Mouse (Mus musculus) C2C12 (cell line): Measurements from ENCODE around the gene Mum1. TPM values are rescaled to one million over a fixed set of nuclear protein-coding genes. Genes with fewer than 3 reads are reported as not detected.
"Not testable (repeated sequence)": the region's sequence is repeated elsewhere in the genome, so short reads cannot be mapped to it uniquely, and the experiment has no call there.

Experiments
- H3K27me3 ChIP-seq: one replicate; pipeline ENCODE4 v1.6.1; 2011; ENCODE audit not compliant: control insufficient read depth, insufficient read depth, insufficient read length
- H3K36me3 ChIP-seq: one replicate; pipeline ENCODE4 v1.6.1; 2011; ENCODE audit not compliant: control insufficient read depth, insufficient read depth
- H3K4me3 ChIP-seq: one replicate; pipeline ENCODE4 v1.5.1; 2011; ENCODE audit warnings: mild to moderate bottlenecking, control low read depth; ENCODE audit not compliant: poor library complexity, insufficient read depth, severe bottlenecking
- H3K79me2 ChIP-seq: one replicate; pipeline ENCODE4 v1.6.1; 2011; ENCODE audit not compliant: control insufficient read depth, insufficient read depth
- H3K79me3 ChIP-seq: one replicate; pipeline ENCODE4 v1.6.1; 2011; ENCODE audit warnings: low read depth, control low read depth
- H3ac ChIP-seq: one replicate; pipeline ENCODE3; 2011; ENCODE audit warnings: low read depth; ENCODE audit not compliant: control insufficient read depth, insufficient read length
- CEBPB ChIP-seq: IDR thresholded peaks from one replicate; pipeline ENCODE4 v1.6.1; 2011; ENCODE audit warnings: low read depth, mild to moderate bottlenecking, control low read depth, moderate library complexity
- CTCF ChIP-seq: IDR thresholded peaks from one replicate; pipeline ENCODE4 v1.5.1; 2011; ENCODE audit not compliant: control insufficient read depth, insufficient read depth, insufficient read length
- FOSL1 ChIP-seq: IDR thresholded peaks from one replicate; pipeline ENCODE4 v1.8.0; 2011; ENCODE audit warnings: mild to moderate bottlenecking, low read length; ENCODE audit not compliant: poor library complexity, insufficient read depth, severe bottlenecking
- MAX ChIP-seq: IDR thresholded peaks from one replicate; pipeline ENCODE4 v1.6.1; 2011; ENCODE audit warnings: mild to moderate bottlenecking, control low read depth
- MYOD1 ChIP-seq: IDR thresholded peaks from one replicate; pipeline ENCODE4 v1.6.1; 2011; ENCODE audit warnings: low read depth; ENCODE audit not compliant: control insufficient read depth, insufficient read length
- MYOG ChIP-seq: IDR thresholded peaks from one replicate; pipeline ENCODE4 v1.6.1; 2011; ENCODE audit not compliant: control insufficient read depth, insufficient read length; ENCODE audit errors: extremely low read depth
- USF1 ChIP-seq: IDR thresholded peaks from one replicate; pipeline ENCODE4 v1.6.1; 2011; ENCODE audit warnings: low read depth, mild to moderate bottlenecking, control low read depth, moderate library complexity
- polyA plus RNA-seq: library from polyadenylated mRNA; unstranded; fragments of >200 nt; fragmentation: generic; extraction: Trizol; gene quantifications from one replicate; pipeline ENCODE4 v1.2.1, GENCODE M21; 2012; ENCODE audit warnings: missing spikeins

Mum1 gene
- polyA plus RNA-seq, 1 experiment = 57.7 TPM

- Histone ChIP-seq H3K36me3 (no peaks in the 10 kb centered on the region), H3K79me2 (no peaks in the 10 kb centered on the region), H3K27me3 (peaks cover 8% of the 10 kb centered on the region), H3K4me3 (no peak overlapping the region), H3K79me3 (no peaks in the 10 kb centered on the region), H3ac (no peak overlapping the region)
- TF ChIP-seq FOSL1 = no peak
- no peak for TF ChIP-seq MAX
- no peak for TF ChIP-seq CTCF
- no peak for TF ChIP-seq USF1
- no peak for TF ChIP-seq MYOD1
- TF ChIP-seq MYOG = no peak
- TF ChIP-seq CEBPB = no peak
These were observed 22.2 kb upstream of the Mum1 start for GRCm38 (mm10) chr10:80204055-80204454.

- H3K79me2 ChIP-seq = no peaks in the 10 kb centered on the region
- no peaks in the 10 kb centered on the region for H3K36me3 ChIP-seq
- H3K4me3 ChIP-seq = no peak overlapping the region
- no peak for TF ChIP-seq USF1
- TF ChIP-seq MYOG = no peak
- TF ChIP-seq CEBPB = no peak
- no peak for TF ChIP-seq MAX
- no peak for TF ChIP-seq MYOD1
- no peak for TF ChIP-seq FOSL1
- no peak for TF ChIP-seq CTCF
- H3K27me3 ChIP-seq = peaks cover 8% of the 10 kb centered on the region
- H3ac ChIP-seq = no peak overlapping the region
- no peaks in the 10 kb centered on the region for H3K79me3 ChIP-seq
These were observed 19.0 kb upstream of the Mum1 start for GRCm38 (mm10) chr10:80207201-80207600.

DNA sequence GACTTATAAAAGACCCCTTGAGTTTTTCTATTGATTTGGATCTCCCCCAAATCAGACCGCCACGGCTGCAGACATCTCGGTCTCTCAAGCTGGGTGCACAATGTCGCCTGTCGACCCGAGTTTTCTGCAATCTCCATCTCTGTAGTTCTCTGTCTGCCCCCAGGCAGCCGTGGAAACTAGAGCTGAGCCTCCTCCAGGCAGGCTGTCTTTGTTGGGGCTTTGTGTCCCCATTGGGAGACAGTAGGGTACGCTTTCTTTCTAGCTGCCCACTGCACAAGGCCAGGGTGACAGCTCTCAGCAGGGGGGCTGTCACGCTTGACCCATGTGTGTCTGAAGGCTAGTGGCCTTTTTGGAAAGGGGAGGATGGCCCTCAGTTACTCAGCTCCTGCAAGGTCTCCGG is 18.6 kb upstream of the Mum1 start:
- Histone ChIP-seq H3K79me2 (no peaks in the 10 kb centered on the region), H3ac (no peak overlapping the region), H3K36me3 (no peaks in the 10 kb centered on the region), H3K79me3 (no peaks in the 10 kb centered on the region), H3K27me3 (peaks cover 8% of the 10 kb centered on the region), H3K4me3 (no peak overlapping the region)
- TF ChIP-seq FOSL1 (no peak), MYOD1 (no peak), CTCF (no peak), CEBPB (no peak), MYOG (no peak), USF1 (no peak), MAX (no peak)

- H3K4me3 ChIP-seq = no peak overlapping the region
- H3K27me3 ChIP-seq = peaks cover 8% of the 10 kb centered on the region
- no peak for TF ChIP-seq MAX
- TF ChIP-seq MYOD1 = no peak
- no peak for TF ChIP-seq USF1
- TF ChIP-seq CTCF = no peak
- no peak for TF ChIP-seq FOSL1
- TF ChIP-seq CEBPB = no peak
- no peak for TF ChIP-seq MYOG
- H3K79me3 ChIP-seq = no peaks in the 10 kb centered on the region
- no peaks in the 10 kb centered on the region for H3K79me2 ChIP-seq
- no peak overlapping the region for H3ac ChIP-seq
- no peaks in the 10 kb centered on the region for H3K36me3 ChIP-seq
These were observed 18.0 kb upstream of the Mum1 start for GRCm38 (mm10) chr10:80208248-80208647.

GRCm38 (mm10) chr10:80208841-80209371 is 17.3 kb upstream of the Mum1 start:
- Histone ChIP-seq H3K27me3 (peaks cover 8% of the 10 kb centered on the region), H3K36me3 (no peaks in the 10 kb centered on the region), H3K4me3 (no peak overlapping the region), H3K79me3 (no peaks in the 10 kb centered on the region), H3K79me2 (no peaks in the 10 kb centered on the region), H3ac (no peak overlapping the region)
- no peak for TF ChIP-seq CEBPB
- no peak for TF ChIP-seq MYOG
- no peak for TF ChIP-seq MYOD1
- TF ChIP-seq USF1 = no peak
- no peak for TF ChIP-seq CTCF
- TF ChIP-seq FOSL1 = no peak
- no peak for TF ChIP-seq MAX

- H3K4me3 ChIP-seq, H3K27me3 ChIP-seq, H3ac ChIP-seq, H3K36me3 ChIP-seq, H3K79me3 ChIP-seq, H3K79me2 ChIP-seq: not testable (repeated sequence)
These were observed 14.6 kb upstream of the Mum1 start for GRCm38 (mm10) chr10:80211547-80212103.
